14 mouse cellular contexts compared by ENCODE assay signal in the genomic region with DNA sequence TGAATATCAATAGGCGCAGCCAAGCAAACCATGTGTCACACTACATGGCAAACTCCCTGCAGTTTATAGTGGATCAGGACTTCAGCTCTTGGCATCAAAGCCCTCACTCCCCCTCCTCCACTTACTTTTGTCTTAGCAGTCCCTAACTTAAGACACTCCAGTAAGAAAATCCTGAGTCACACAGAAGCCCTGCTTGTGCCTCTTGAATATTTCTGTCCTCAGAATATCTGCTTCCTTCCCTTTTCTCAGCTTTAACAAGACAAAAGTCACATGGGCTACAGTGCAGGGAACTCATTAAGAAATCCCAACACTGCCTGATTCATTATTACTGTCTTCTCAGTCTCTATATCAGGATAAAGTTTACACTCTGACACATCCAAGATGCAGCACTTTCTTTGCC.
"Had no signal": no experiment of that assay in that cellular context is flagged by ENCODE, and none has a peak within 500 bp of the region (broad histone marks: within the 10 kb centered on the region; RNA-seq: fewer than 3 reads in every experiment).

No protein-coding gene starts in this region.

- H3K27me3 ChIP-seq: limb, embryonic 12.5 days; liver, embryonic 13.5 days; lung, embryonic 15.5 days; neural tube, embryonic 12.5 days had no signal

- H3K36me3 ChIP-seq: limb, embryonic 12.5 days; liver, embryonic 13.5 days; lung, embryonic 15.5 days; neural tube, embryonic 12.5 days had no signal

- ATAC-seq: liver, postnatal 0 days had no signal

- DNase-seq: kidney, adult 8-10 months; kidney, postnatal 25 days; layer of hippocampus, postnatal 36 days; liver; liver, embryonic 13.5 days; liver, postnatal 0 days; midbrain, embryonic 14.5 days; right cerebral cortex, postnatal 4 days; spleen, adult 18-20 months; thymus, adult 2 months; thymus, postnatal 25 days had no signal

- H3K4me1 ChIP-seq: limb, embryonic 12.5 days; liver, embryonic 13.5 days; lung, embryonic 15.5 days; neural tube, embryonic 12.5 days had no signal

- H3K9me3 ChIP-seq: limb, embryonic 12.5 days; liver, embryonic 13.5 days; lung, embryonic 15.5 days; neural tube, embryonic 12.5 days had no signal

- H3K27ac ChIP-seq: limb, embryonic 12.5 days; liver, embryonic 13.5 days; lung, embryonic 15.5 days; neural tube, embryonic 12.5 days had no signal

- H3K4me3 ChIP-seq: limb, embryonic 12.5 days; liver, embryonic 13.5 days; lung, embryonic 15.5 days; neural tube, embryonic 12.5 days had no signal
